Mouse (Mus musculus): ENCODE measurements at regions not wholly inside any gene's neighbourhood (a gene's known extent, or its start where the extent isn't known, plus 50 kb on each side); places are given as distances from the start of the nearest gene placed in this dataset.

DNA sequence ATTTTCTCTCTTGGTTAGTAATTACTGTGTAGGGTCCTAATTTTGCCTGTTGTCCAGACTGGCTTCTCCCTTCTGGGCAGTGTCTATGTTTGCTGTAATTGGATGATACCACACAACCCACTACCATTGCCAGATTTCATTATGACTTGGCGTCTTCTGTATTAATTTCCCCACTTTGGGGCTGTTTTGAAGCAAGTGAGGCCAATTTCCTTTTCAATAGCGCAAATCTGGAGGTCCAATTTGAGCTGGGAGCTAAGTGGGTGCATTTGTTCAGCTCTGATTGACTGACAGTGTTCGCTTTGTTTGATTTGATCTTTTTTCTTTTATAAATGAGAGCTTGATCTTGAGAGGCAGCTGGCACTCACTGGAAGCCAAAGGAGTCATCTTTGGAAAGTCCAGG is 266.4 kb downstream of the Slc4a3 start:
- intact Hi-C loops (cut with DNase I), result no loop called here
- no peak for DNase-seq

DNA sequence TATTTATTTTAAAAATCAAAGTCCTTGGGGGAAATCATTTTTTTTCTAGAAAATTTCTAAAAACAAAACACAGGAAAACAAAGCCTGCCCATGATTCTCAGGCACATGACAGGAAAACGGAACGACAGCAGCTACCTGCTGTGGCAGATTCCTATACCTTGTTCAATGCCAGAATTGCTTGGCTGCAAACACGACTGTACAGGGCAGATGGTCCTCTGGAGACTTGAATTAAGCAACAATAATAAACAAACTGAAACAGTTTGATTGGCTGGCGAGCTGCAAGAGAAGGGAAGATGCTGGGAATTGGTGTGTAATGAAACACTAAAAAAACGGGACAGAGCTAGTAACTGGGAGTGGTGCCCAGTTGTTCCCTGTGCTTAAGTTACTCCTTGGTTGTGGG is 280.1 kb downstream of the Slc4a3 start:
- intact Hi-C loops (cut with DNase I), result no loop called here
- DNase-seq, result no peak

DNA sequence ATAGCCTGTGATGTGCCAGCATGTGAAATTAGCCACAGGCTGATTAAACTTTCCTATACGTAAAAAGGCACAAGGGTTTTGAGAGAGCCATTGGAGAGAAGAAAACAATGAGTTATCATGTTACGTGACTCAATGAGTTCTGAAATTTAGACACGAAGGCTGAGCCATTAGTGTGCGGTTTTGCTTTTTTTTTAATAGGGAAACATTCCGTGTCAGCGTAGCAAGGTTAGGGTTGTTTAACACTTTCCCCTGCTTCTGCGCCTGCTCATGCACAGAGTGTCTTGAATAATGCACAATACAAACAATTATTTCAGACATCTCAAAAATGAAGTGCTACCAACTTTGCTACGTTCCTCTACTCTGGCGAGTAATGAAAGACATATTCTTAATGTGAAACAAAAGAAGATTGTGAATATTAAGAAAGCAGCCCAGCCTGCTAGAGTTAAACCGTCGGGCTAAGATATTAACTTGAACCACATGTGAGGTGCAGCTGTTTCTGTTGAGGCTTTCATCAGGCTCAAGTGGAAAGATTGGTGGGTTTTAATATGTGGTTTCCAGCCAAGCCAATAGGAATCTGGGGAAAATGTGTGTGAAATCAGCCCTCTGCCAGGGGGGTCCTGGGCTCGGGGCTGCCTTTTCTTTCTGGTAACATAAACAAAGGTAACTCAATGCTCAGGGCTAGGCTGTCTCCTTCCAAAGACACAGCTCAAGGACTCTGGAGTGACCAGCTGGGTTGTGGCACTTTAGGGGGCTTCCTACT is 287.2 kb downstream of the Slc4a3 start:
- intact Hi-C loops (cut with DNase I), result no loop called here
- no peak for DNase-seq

DNA sequence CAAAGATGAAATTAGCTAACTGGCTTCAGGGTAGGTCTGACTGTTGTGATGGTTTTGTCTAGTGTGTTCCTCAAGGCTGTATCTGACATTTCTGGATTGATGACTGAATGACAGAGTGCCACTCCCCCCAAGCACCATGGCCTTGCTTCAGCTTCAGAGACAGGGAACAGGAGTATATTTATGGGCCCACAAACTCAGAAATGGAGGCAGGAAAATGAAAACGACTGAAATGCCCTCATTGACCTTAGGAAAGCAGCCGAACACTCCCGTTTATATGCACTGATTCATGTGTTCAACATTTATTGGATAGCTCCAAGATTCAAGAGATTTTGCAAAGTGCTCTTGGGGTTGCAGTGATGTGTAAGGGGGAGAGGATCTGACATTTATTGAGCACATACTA is 288.3 kb downstream of the Slc4a3 start:
- DNase-seq, result no peak
- intact Hi-C loops (cut with DNase I), result no loop called here

DNA sequence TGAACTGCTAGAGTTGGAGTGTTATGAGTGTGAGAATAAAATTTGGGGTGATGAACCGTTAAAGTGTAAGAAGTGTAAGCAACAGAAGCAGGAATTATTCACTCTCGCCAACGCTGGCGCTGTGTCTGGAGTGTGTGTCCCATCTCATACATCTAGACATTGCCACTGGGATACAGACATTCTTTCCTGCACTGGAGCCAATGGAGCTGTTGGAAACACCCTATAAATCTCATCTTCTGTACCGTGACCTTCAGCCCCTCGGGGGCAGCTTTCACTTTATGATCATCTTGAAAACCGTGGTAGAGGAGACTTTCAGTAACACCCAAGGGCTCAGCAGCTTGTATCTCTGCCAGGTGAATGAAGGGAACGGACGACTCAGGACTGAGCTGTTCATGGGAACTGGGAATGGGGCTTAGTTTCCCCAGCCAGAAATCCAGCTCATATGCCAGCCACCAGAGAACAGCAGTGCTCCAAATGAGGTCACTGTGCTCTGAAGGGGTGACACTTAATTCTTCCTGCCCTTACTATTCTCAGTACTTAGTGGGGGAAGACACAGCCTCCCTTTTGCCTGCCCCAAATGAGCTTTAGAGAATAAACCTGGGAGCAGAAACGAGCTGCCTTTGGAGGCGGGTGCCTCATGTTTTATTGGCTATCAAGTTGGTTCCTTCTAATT is 293.6 kb downstream of the Slc4a3 start:
- no peak for DNase-seq
- intact Hi-C loops (cut with DNase I), result no loop called here

DNA sequence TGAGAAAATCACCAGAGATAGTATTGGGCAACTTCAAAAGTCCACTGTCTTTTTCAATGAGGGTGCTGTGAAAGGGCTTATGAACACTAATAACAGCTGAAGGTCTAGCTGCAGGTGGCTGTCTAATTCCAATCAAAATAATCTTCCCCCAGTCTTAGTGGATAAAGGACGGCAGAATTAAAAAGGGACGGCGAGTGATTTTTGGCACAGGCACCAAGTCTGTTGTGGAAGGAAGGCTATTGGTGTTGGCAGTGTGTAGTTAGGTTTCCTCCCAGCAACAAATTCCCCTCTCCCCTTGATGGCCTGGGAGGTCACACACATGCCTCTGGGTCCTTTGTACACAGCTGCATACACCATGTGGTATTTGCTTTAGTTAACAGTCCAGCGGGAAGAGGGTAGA is 296.3 kb downstream of the Slc4a3 start:
- no peak for DNase-seq
- intact Hi-C loops (cut with DNase I), result no loop called here

DNA sequence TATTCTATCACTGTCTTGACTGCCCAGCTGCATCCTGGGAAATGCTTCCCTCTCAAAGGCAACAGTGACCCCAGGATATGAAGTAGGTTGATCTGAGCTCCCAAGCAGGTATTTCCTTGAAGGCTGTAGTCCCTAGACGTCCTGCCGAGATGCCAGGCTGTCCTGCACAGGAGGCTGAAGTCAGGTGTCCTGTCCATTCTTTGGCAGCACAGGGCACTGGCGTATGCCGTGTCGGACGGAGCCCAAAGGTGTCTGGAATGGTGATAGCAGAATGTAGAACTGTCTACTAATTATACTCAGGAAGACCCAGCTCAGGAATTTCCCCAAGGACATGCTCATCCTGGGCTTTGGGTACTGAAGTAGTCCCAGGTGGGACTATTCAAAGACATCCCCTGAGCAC is 297.3 kb downstream of the Slc4a3 start:
- DNase-seq, result no peak
- intact Hi-C loops (cut with DNase I), result no loop called here

DNA sequence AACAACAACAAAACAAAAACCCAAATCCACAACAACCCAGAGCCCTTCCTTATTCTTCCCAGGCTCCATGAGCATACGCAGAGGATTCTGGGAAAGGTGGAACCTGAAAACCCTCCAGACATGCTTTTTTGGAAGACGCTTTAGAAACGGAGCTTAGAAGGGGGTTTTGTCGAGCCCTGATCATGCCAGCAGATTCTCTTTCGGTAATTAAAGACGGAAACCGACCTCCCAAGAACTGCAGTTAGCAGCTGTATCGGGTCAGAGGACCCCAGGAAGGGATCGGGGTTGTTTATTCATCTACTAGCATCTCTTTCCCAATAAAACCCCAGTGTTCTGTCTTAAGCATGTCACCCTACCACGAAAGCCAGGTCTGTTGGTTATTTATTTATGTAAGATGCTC is 298.1 kb downstream of the Slc4a3 start:
- intact Hi-C loops (cut with DNase I), result no loop called here
- DNase-seq, result no peak

DNA sequence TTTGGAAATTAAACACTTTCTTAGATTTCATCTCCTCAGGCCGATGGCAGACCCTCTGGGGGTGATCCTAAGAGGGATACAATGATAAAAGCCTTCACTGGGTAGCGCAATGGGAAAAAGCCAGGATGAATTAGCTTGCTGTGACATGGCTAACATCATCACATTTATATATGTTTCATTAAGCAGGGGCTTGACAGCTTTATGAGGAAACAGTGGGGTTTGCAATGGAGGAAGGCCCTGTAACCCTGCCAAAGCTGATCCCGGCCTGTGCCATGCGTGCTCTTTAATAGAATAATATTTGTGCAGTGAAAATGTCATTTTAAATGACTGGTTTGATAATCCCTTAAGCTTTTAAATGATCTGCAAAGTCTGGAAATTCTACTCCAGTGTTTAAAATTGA is 298.5 kb downstream of the Slc4a3 start:
- intact Hi-C loops (cut with DNase I), result no loop called here
- DNase-seq, result peak; percentile 21

DNA sequence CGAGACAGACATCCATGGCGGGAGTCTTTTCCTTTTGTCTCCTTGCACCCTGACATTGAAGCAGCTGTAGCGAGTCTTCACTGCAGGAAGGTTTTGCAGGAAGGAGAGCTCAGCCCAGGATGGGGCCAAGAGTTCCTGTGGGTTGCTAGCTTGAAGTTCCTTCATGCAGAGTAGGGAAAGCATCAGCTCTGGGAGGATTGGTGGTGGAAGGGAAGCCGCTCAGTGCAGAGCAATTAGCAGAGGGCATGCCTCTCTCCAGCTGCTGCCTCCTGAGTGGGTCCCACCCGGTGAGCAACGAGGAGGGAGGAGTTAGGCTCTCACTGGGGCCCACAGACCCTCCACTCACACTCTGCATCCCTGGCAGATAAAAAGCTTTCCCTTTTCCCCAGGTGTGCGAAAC is 298.9 kb downstream of the Slc4a3 start:
- intact Hi-C loops (cut with DNase I), result no loop called here
- no peak for DNase-seq

DNA sequence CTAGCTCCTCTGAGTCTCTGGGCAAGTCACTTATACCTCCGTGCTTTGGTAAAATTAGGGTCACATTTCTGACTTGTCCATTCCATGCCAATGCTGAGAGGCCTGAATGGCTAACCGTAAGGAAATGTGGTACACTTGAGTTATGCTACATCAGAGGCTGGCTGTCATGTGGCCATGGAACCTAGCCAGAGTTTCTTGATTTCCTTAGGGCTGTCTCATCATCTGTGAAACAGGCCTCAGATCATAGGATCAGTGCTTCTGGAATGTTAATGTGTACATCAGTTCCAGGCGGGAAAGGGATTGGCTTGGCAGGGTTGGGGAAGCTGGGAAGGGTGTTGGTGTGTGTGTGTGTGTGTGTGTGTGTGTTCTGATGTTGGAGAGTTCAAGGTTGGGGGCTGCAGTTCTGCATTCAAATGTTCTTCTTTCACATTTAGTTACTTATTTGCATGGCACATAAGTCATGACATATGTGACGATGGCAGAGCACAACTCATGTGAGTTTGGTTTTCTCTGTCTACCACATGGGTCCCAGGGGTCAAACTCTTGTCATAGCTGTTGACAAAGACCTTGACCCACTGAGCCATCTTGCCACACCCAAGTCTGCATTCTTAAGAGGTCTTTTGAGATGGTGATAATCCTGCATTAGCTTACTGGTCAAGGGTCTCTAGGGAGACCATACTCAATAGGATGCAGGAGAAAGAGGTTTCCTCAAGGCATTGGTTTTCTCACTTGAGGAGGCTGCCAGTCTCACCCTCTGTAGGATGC is 299.9 kb downstream of the Slc4a3 start:
- intact Hi-C loops (cut with DNase I), result no loop called here
- DNase-seq, result no peak

DNA sequence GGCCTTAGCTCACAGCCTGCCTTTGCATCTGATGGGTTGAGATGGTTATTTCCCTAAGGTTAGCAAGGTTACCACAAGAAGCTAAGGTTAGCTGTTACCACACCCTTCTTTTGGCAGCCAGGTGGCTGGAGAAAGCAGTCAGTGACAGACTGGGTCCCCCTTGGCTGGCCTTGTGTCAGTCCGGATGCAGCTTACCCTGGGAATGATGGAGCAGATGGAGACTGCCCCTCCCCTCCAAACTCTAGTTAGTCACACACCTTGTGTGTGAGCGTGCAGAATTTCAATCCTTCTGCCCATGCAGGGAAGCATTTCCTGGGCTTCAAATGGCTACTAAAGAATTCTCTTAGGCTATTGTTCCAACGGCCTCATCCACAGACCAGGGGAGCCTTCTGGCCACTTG is 301.6 kb downstream of the Slc4a3 start:
- intact Hi-C loops (cut with DNase I), result no loop called here
- DNase-seq, result peak; percentile 39

DNA sequence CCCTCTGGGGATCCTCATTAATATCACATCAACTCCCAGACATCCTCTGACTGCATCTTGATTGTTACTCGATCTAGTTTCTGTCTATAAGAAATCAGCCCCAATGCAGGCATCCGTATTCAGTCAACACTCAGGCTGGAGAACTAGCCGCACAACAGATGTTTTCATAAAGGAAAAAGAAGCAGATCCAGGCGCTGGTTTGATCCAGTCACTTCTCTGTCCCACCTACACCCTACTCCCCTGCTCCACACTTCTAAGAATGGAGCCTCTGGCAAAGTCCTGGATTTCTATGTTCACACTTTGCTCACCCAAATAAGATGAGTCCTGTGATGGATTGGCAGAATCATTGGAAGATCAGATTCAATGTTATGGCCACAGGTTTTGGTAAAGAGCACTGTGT is 302.4 kb downstream of the Slc4a3 start:
- intact Hi-C loops (cut with DNase I), result no loop called here

DNA sequence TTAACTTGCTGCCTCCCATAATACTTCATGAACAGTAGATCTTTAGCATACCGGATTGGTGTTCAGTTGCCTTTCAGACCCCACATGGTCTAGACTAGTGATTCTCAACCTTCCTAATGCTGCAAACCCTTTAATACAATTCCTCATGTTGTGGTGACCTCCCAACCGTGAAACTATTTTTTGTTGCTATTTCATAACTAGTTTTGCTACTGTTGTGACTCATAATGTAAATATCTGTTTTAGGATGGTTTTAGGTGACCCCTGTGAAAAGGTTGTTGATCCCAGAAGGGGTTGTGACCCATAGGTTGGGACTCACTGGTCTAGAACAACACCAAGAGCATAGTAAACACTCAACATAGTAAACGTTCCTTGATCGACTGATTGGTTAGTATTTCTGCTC is 304.1 kb downstream of the Slc4a3 start:
- intact Hi-C loops (cut with DNase I), result no loop called here
- no peak for DNase-seq

More for the DNA sequence above, 302.4 kb downstream of the Slc4a3 start:
- no peak for DNase-seq

DNA sequence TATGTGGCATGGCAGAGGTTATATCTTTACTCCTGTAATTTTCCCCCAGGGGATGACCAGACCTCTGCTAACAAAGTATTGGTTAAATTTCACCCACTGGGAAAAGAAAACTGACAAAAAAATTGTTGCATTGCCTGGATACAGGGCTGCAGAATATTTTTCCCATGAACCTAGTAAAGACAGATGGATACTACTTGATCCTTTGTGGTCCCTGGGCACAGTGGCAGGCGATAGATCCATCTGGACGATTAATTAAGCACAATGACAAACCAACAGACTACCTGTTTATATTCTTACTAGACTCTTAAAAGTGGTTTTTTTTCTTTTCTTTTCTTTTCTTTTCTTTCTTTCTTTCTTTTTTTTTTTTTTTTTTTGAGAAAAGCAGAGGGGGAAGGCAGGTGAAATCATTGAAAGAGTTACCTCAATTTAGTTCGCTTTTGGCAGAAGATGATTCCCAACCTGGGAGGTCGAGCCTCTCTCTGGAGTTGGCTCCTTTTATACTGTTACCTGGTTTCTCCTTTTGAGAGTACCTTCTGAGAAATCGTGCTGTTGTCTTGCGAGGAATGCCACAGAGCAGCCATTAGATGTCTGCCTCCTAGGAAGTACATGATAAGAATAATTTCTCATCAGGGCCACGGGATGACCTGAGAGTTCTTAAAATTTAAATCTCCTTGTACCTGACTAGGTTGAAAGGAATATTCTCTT is 312.6 kb downstream of the Slc4a3 start:
- intact Hi-C loops (cut with DNase I), result no loop called here

DNA sequence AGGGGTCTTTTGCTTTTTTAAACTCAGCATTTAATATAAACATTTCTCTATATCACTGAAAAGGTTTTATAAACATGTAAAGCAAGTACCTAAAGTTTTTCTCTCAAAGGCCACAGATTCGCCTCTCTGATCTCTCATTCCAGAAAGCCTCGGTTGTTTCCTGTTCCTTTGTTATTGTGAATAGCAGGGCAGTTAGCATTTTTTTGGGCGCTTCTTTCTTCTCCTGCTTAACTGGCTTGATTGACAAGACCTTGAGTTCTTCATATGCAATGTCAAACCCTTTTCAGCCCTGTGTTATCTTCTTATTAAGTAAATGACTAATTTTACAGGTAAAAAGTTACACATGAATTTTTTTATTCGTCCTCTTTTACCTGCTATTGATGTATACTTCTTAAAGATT is 316.7 kb downstream of the Slc4a3 start:
- DNase-seq, result no peak
- intact Hi-C loops (cut with DNase I), result no loop called here

More for the DNA sequence above, 312.6 kb downstream of the Slc4a3 start:
- no peak for DNase-seq

DNA sequence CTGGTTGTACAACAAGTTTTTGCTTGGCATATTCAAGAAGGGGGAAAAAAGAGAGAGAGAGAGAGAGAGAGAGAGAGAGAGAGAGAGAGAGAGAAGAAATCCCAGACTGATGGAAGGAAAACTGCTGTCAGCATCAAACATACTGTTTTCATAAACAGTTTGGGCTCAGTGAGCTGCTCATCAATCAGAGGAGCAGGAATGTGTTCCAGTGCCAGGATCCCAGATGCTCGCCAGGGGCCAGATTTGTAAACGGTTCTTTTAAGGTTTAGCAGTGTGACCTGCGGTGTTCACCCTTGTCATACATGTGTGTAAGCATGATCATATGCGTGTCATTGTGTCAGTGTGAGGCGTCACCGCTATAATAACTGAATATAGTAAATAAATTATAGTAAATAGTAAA is 320.5 kb downstream of the Slc4a3 start:
- no peak for DNase-seq
- intact Hi-C loops (cut with DNase I), result no loop called here

DNA sequence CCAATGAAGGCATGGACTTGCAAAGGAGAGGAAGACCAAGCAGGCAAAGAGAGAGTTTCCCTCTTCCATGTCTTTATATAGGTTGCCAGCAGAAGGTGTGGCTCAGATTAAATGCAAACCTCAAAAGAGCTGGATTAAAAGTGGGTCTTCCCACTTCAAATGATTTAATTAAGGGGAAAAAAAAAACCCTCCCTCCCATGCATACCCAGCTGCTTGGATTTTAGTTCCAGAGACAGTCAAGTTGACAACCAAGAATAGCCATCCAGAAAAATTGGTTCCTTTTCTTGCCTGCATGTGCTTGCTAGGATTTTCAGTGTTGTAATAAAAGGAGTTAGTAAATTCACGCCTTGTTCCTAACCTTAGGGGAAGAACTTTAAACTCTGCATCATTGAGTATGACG is 323.3 kb downstream of the Slc4a3 start:
- intact Hi-C loops (cut with DNase I), result no loop called here
- no peak for DNase-seq

DNA sequence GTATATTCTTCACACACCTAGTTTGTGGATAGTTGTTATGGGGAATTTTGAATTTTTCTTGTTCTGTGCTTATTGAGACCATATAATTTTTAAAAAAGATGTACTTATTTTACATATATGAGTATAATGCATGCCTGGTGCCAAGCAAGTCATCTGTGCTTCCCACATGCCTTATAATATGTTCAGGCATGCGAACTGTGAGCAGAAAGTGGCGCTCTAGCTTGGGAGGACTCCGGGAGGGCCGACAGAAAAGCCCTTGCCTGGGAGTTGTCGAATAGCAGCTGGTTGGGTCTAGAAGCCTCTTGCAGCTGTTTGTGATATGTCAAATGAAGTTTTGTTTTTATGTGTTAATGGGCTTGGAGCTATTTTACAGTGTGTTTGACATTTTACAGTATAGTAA is 323.8 kb downstream of the Slc4a3 start:
- no peak for DNase-seq
- intact Hi-C loops (cut with DNase I), result no loop called here

DNA sequence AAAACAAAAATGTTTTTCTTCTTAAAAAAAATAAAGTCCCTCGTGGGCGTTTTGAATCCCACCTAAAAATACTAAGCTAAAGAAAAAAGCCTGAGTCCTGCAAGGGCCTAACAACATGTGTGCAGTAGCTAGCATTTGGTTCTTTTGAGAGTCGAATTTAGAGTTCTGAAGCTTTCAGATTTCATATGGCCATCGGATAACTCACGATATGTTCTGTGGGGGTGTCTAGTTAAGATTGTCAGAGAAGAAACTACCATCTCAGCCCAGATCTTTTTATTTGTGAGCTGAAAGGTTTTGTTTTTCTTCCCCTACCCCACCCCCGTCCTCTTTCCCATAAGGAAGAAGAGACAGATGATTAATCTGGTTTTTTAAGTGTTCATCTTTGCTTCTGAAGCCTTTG is 327.8 kb downstream of the Slc4a3 start:
- no peak for DNase-seq
- intact Hi-C loops (cut with DNase I), result no loop called here

DNA sequence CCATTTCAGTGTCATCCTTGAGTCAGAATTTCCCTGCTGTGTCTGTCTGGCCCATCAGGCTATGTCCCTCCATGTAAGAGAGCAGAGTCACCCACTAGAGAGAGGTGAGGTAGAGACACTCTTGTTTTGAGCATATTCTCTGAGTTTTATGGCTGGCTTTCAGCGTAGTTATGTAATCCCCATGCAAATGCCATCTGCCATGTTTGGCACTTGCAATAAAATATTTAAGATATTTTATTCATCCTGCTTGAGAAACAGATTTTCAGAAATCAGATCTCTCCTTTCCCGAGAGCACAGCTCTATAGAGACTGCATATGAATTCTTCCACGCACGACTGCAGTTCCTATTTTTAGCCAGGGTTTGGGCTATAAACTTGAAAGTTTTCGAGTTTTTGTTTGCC is 331.1 kb downstream of the Slc4a3 start:
- intact Hi-C loops (cut with DNase I), result no loop called here
- DNase-seq, result no peak
